Mouse (Mus musculus) embryo, embryonic 9.5 days (tissue): Measurements from ENCODE around the gene Nmt2.

Source experiments
- DNase-seq: peaks from one replicate; pipeline ENCODE4 v3.0.0-alpha.2; 2017; ENCODE audit errors: extremely low spot score

The Nmt2 gene

GRCm38 (mm10) chr2:3327351-3327750, 43.3 kb downstream of the Nmt2 start:
- peak; percentile 17 for DNase-seq

- no peak for DNase-seq
These were observed 47.2 kb downstream of the Nmt2 start for GRCm38 (mm10) chr2:3331071-3331703.

GRCm38 (mm10) chr2:3332056-3332455, 48.0 kb downstream of the Nmt2 start:
- DNase-seq = no peak

GRCm38 (mm10) chr2:3332484-3333242, 48.7 kb downstream of the Nmt2 start, which contains the start of gene Rpp38:
Gene Rpp38, minus strand, starts transcription at chr2:3332643.
- DNase-seq = peak; percentile 97

GRCm38 (mm10) chr2:3333761-3334160, 49.7 kb downstream of the Nmt2 start:
- DNase-seq = no peak

GRCm38 (mm10) chr2:3335611-3336301, 51.7 kb downstream of the Nmt2 start, which contains the start of gene Acbd7:
Gene Acbd7, plus strand, starts transcription at chr2:3336168.
- DNase-seq = peak; percentile 39

- no peak for DNase-seq
These were observed 64.4 kb downstream of the Nmt2 start for GRCm38 (mm10) chr2:3348422-3348821.

GRCm38 (mm10) chr2:3348919-3349318, 64.9 kb downstream of the Nmt2 start:
- peak; percentile 18 for DNase-seq

GRCm38 (mm10) chr2:3353160-3353559, 69.1 kb downstream of the Nmt2 start:
- DNase-seq = no peak

- DNase-seq = no peak
These were observed 71.8 kb downstream of the Nmt2 start for GRCm38 (mm10) chr2:3355793-3356192.

- no peak for DNase-seq
These were observed 72.3 kb downstream of the Nmt2 start for GRCm38 (mm10) chr2:3356311-3356710.

GRCm38 (mm10) chr2:3357887-3358286, 73.9 kb downstream of the Nmt2 start:
- no peak for DNase-seq

- DNase-seq = no peak
These were observed 77.1 kb downstream of the Nmt2 start for GRCm38 (mm10) chr2:3361067-3361466.

GRCm38 (mm10) chr2:3365127-3365526, 81.1 kb downstream of the Nmt2 start:
- DNase-seq = no peak
